Mouse (Mus musculus) limb, embryonic 14.5 days (tissue): Measurements from ENCODE around the gene Usp53. TPM values are rescaled to one million over a fixed set of nuclear protein-coding genes. Genes with fewer than 3 reads are reported as not detected.
A peak's percentile ranks its signal among the peaks of the same experiment; 100 is the strongest.
"Not testable (repeated sequence)": the region's sequence is repeated elsewhere in the genome, so short reads cannot be mapped to it uniquely, and the experiment has no call there.

Source experiments
- ATAC-seq: fragments of 200-750 bp; cut with Nextera tagmentation; 2 replicates; pipeline ENCODE4 v1.8.0; 2017; ENCODE audit warnings: low read depth, moderate number of reproducible peaks, moderate TSS enrichment; ENCODE audit not compliant: low FRiP score
- DNase-seq: peaks from one replicate; pipeline ENCODE4 v3.0.0-alpha.2; 2015; ENCODE audit warnings: low spot score
- H3K27ac ChIP-seq: fragments of 300-500 bp; sonication (generic); replicated peaks from 2 replicates; pipeline ENCODE4 v1.5.1; 2014; ENCODE audit warnings: low read depth, mild to moderate bottlenecking, low read length, moderate library complexity, mixed read lengths
- H3K27me3 ChIP-seq: fragments of 300-500 bp; sonication (generic); 2 replicates; pipeline ENCODE4 v1.6.1; 2014; ENCODE audit warnings: low read length, mixed read lengths; ENCODE audit not compliant: control insufficient read depth, insufficient read depth
- H3K36me3 ChIP-seq: fragments of 300-500 bp; sonication (generic); 2 replicates; pipeline ENCODE4 v1.6.1; 2014; ENCODE audit warnings: mild to moderate bottlenecking, low read length, moderate library complexity, mixed read lengths; ENCODE audit not compliant: control insufficient read depth, insufficient read depth
- H3K4me1 ChIP-seq: fragments of 300-500 bp; sonication (generic); 2 replicates; pipeline ENCODE4 v1.6.1; 2014; ENCODE audit warnings: antibody characterized with exemption, low read length, mixed read lengths; ENCODE audit not compliant: control insufficient read depth, insufficient read depth
- H3K4me2 ChIP-seq: fragments of 300-500 bp; sonication (generic); replicated peaks from 2 replicates; pipeline ENCODE4 v1.6.1; 2014; ENCODE audit warnings: low read depth, mild to moderate bottlenecking, low read length, moderate library complexity; ENCODE audit not compliant: severe bottlenecking
- H3K4me3 ChIP-seq: fragments of 300-500 bp; sonication (generic); replicated peaks from 2 replicates; pipeline ENCODE4 v1.5.1; 2014; ENCODE audit warnings: low read length
- H3K9ac ChIP-seq: fragments of 300-500 bp; sonication (generic); 2 replicates; pipeline ENCODE4 v1.6.1; 2014; ENCODE audit warnings: mild to moderate bottlenecking, low read depth, low read length, moderate library complexity; ENCODE audit not compliant: severe bottlenecking
- H3K9me3 ChIP-seq: fragments of 300-500 bp; sonication (generic); 2 replicates; pipeline ENCODE4 v1.6.1; 2016; ENCODE audit warnings: low read length; ENCODE audit not compliant: control insufficient read depth
- POLR2A ChIP-seq: fragments of 200-500 bp; IDR thresholded peaks from 2 replicates; pipeline ENCODE4 v1.8.0; 2012; ENCODE audit warnings: inconsistent platforms, mild to moderate bottlenecking, moderate library complexity, borderline replicate concordance; ENCODE audit not compliant: insufficient read depth, insufficient read length; ENCODE audit errors: extremely low read depth
- WGBS: fragments of 180-500 bp; shearing (Covaris S2); extraction: QIAGEN DNeasy Blood & Tissue Kit; methylation state at CpG from one replicate; pipeline ENCODE4 v1.1.7; 2014; 5-methylcytosine and 5-hydroxymethylcytosine counted together
- polyA plus RNA-seq, 2 experiments: library from polyadenylated mRNA; depleted of rRNA in 1 of 2; stranded (reverse) in 1 of 2; unstranded in 1 of 2; fragments of >200 nt; fragmentation: Nextera tagmentation in 1 of 2; extraction: Ambion mirVana in 1 of 2; gene quantifications; 2 replicates each; pipeline versions ENCODE4 v1.2.1 to v1.2.3; 2012 to 2014

Gene Usp53
- polyA plus RNA-seq, 2 experiments, result 2.8 to 8.1 TPM

DNA sequence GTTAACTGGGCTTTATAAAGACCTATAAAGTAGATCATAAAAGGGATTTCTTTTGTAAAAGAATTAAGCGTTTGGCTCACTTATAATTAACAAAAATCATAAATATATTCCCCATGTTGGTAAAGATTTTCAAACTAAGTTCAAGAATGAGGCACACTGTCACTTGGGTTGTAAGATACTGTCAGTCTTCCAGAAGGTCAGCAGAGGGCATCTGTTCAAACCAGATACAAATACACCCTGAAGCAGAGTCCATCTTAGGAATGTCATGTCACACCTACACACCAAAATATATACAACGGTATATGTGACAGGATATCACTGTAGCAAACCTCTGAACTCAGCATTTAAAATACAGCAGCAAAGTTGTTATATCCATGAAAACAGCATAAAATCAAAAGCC lies 34.2 kb downstream of the Usp53 start:
- peaks cover 13% of the 10 kb centered on the region; the same call in 1 of the 2 replicates for H3K36me3 ChIP-seq
- H3K27ac ChIP-seq, result no peak overlapping the region
- WGBS, result 89% methylated on average over 2 of the region's 2 CpGs
- H3K4me2 ChIP-seq, result no peak overlapping the region
- no peak overlapping the region for H3K9ac ChIP-seq
- no peaks in the 10 kb centered on the region for H3K27me3 ChIP-seq
- no peak for ATAC-seq
- no peak for DNase-seq
- no peak overlapping the region for H3K4me3 ChIP-seq
- no peaks in the 10 kb centered on the region for H3K4me1 ChIP-seq
- no peak for TF ChIP-seq POLR2A
- H3K9me3 ChIP-seq, result no peaks in the 10 kb centered on the region

DNA sequence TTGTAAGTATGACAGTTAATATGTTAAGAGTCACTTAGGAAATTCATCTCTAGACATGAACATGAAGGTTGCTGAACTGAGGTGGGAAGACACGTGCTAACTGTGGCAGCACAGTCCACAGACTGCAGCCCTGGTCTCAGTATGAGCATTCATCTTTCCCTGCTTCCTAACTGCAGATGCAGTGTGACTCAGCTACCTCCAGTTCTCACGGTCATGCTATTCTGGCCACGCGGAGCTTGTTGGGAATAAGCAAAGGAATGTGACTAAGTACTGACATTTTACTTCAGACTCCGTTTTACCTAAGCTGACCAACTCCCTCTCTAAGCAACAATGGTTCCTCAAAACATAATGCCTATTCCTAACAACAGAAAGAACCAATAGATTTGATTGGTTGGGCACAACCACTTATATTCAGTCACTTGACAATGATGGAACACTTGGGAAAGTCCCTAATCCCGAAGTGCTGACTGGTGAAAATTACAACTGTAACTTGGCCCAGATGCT lies 40.9 kb downstream of the Usp53 start:
- Histone ChIP-seq H3K4me2 (no peak overlapping the region), H3K4me1 (no peaks in the 10 kb centered on the region), H3K27ac (no peak overlapping the region), H3K4me3 (no peak overlapping the region), H3K36me3 (peaks cover 6% of the 10 kb centered on the region; the same call in 1 of the 2 replicates), H3K27me3 (no peaks in the 10 kb centered on the region), H3K9ac (no peak overlapping the region), H3K9me3 (no peaks in the 10 kb centered on the region)
- TF ChIP-seq POLR2A, result no peak
- WGBS, result 80% methylated on average over 6 of the region's 6 CpGs
- DNase-seq (no peak), ATAC-seq (no peak)

GRCm38 (mm10) chr3:122939215-122939614 lies 45.1 kb downstream of the Usp53 start:
- Histone ChIP-seq H3K4me3 (no peak overlapping the region), H3K4me1 (no peaks in the 10 kb centered on the region), H3K4me2 (no peak overlapping the region), H3K9me3 (no peaks in the 10 kb centered on the region), H3K27me3 (no peaks in the 10 kb centered on the region), H3K27ac (no peak overlapping the region), H3K36me3 (0 out of 2 replicates have a peak, but pooled peaks cover 3% of the 10 kb centered on the region), H3K9ac (no peak overlapping the region)
- ATAC-seq, result no peak
- peak; percentile 78 for DNase-seq
- no peak for TF ChIP-seq POLR2A
- 72% methylated on average over 2 of the region's 2 CpGs for WGBS

DNA sequence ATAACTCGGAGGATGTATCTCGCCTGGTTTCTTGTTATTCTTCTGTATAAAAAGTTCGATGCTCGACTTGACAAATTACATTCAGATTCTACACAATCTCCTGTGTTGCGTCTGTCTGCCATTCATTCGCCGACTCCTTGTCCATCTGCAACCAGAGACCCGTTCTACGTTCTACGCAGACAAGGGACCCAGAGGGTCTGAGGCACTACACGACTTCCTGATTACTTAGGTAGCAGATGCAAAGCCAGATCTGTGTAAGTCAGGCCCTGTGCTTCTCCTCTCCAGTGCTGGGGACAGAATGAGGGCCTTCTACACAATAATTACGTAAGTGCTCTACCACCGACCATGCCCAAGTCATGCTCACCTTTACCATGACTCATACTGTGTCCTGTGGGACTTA lies 47.1 kb downstream of the Usp53 start:
- not testable (repeated sequence) for DNase-seq, H3K27ac ChIP-seq, ATAC-seq, H3K4me1 ChIP-seq, H3K9me3 ChIP-seq, H3K9ac ChIP-seq, H3K27me3 ChIP-seq, H3K36me3 ChIP-seq, H3K4me3 ChIP-seq, H3K4me2 ChIP-seq
- 81% methylated on average over 13 of the region's 13 CpGs for WGBS

DNA sequence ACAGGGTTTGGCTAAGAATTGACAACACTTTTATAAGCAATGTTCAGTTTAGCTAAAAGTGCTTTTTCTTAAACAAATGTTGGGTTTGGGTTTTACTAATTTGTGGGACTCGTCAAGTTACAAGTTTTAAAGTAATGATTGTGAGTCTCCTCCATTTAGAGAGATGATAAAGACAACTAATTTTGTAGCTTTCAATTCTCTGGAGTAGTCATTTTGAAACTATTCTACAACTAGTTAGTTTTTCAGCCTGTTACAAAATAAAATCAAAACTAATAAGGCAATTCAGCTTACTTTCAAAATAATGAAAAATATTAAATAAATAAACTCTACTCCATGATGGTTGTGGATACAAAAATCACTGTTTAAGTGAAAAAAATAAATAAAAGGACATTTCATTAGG lies 51.8 kb downstream of the Usp53 start:
- ATAC-seq (no peak), DNase-seq (no peak)
- Histone ChIP-seq H3K9ac (no peak overlapping the region), H3K36me3 (peaks cover 13% of the 10 kb centered on the region; the same call in 1 of the 2 replicates), H3K4me1 (no peaks in the 10 kb centered on the region), H3K27me3 (no peaks in the 10 kb centered on the region), H3K27ac (no peak overlapping the region), H3K9me3 (no peaks in the 10 kb centered on the region), H3K4me3 (no peak overlapping the region), H3K4me2 (no peak overlapping the region)
- WGBS, result 90% methylated on average over 1 of the region's 1 CpGs
- TF ChIP-seq POLR2A, result no peak

- no peak for ATAC-seq
Measured at GRCm38 (mm10) chr3:122929723-122930122, 54.6 kb downstream of the Usp53 start.

More at GRCm38 (mm10) chr3:122929723-122930122, 54.6 kb downstream of the Usp53 start:
- Histone ChIP-seq H3K4me2 (no peak overlapping the region), H3K4me3 (no peak overlapping the region), H3K36me3 (peaks cover 24% of the 10 kb centered on the region), H3K9me3 (no peaks in the 10 kb centered on the region), H3K4me1 (0 out of 2 replicates have a peak, but pooled peaks cover 6% of the 10 kb centered on the region), H3K27ac (no peak overlapping the region), H3K27me3 (no peaks in the 10 kb centered on the region), H3K9ac (no peak overlapping the region)
- no peak for TF ChIP-seq POLR2A
- no peak for DNase-seq
- 90% methylated on average over 6 of the region's 6 CpGs for WGBS
